Mouse (Mus musculus): ENCODE measurements around the gene Vmn2r71.

- no peak for TF ChIP-seq CTCF (IDR thresholded peaks at IDR 0.05; ENCODE audit: low read depth)
- TF ChIP-seq EP300 (IDR thresholded peaks at IDR 0.05; ENCODE audit: low read depth), result no peak
Measured at GRCm38 (mm10) chr7:85543118-85543517, 19.8 kb upstream of the Vmn2r71 start.

Measured in liver, embryonic 14.5 days (tissue).